Mouse (Mus musculus) forebrain, embryonic 13.5 days (tissue): ENCODE results near the gene Ror2. TPM values are rescaled to one million over a fixed set of nuclear protein-coding genes. Genes with fewer than 3 reads are reported as not detected.

Experiments
- ATAC-seq: fragments of 200-750 bp; cut with Nextera tagmentation; 2 replicates; pipeline ENCODE4 v1.8.0; 2017
- H3K27ac ChIP-seq: fragments of 300-500 bp; sonication (generic); 2 replicates; pipeline ENCODE4 v1.5.1; 2015; ENCODE audit warnings: inconsistent platforms, mild to moderate bottlenecking, moderate library complexity
- H3K27me3 ChIP-seq: fragments of 300-500 bp; sonication (generic); 2 replicates; pipeline ENCODE4 v1.6.1; 2015; ENCODE audit warnings: mild to moderate bottlenecking, inconsistent platforms
- H3K36me3 ChIP-seq: fragments of 300-500 bp; sonication (generic); 2 replicates; pipeline ENCODE4 v1.6.1; 2015; ENCODE audit warnings: mild to moderate bottlenecking, inconsistent platforms; ENCODE audit not compliant: poor library complexity, severe bottlenecking
- H3K4me1 ChIP-seq: fragments of 300-500 bp; sonication (generic); 2 replicates; pipeline ENCODE4 v1.6.1; 2015; ENCODE audit warnings: inconsistent platforms
- H3K4me2 ChIP-seq: fragments of 300-500 bp; sonication (generic); 2 replicates; pipeline ENCODE4 v1.6.1; 2015; ENCODE audit warnings: inconsistent platforms, mild to moderate bottlenecking, moderate library complexity
- H3K4me3 ChIP-seq: fragments of 300-500 bp; sonication (generic); 2 replicates; pipeline ENCODE4 v1.5.1; 2015; ENCODE audit warnings: mild to moderate bottlenecking, inconsistent platforms
- H3K9ac ChIP-seq: fragments of 300-500 bp; sonication (generic); 2 replicates; pipeline ENCODE4 v1.6.1; 2015; ENCODE audit warnings: mild to moderate bottlenecking, inconsistent platforms
- H3K9me3 ChIP-seq: fragments of 300-500 bp; sonication (generic); replicated peaks from 2 replicates; pipeline ENCODE4 v1.6.1; 2016; ENCODE audit warnings: inconsistent platforms
- WGBS: fragments of 180-500 bp; shearing (Covaris S2); methylation state at CpG from one replicate; pipeline ENCODE4 v1.1.7; 2015; 5-methylcytosine and 5-hydroxymethylcytosine counted together
- polyA plus RNA-seq: library from polyadenylated mRNA; unstranded; fragments of >200 nt; fragmentation: Nextera tagmentation; extraction: Ambion mirVana; gene quantifications from 2 replicates; pipeline ENCODE4 v1.2.1, GENCODE M21; 2015

Gene Ror2
- polyA plus RNA-seq, 1 experiment from 2014 or later: 5.8 TPM

- no peak for ATAC-seq
- no peaks in the 10 kb centered on the region for H3K4me1 ChIP-seq
- H3K9ac ChIP-seq: no peak overlapping the region
- no peaks in the 10 kb centered on the region for H3K9me3 ChIP-seq
- WGBS: 87% methylated on average over 22 of the region's 22 CpGs
- no peak overlapping the region for H3K27ac ChIP-seq
- H3K4me2 ChIP-seq: no peak overlapping the region
- no peaks in the 10 kb centered on the region for H3K27me3 ChIP-seq
- H3K4me3 ChIP-seq: no peak overlapping the region
- H3K36me3 ChIP-seq: no peaks in the 10 kb centered on the region
Measured at GRCm38 (mm10) chr13:53069076-53069690, 216.7 kb downstream of the Ror2 start.

GRCm38 (mm10) chr13:53068461-53068860 lies 217.5 kb downstream of the Ror2 start:
- no peak overlapping the region for H3K4me3 ChIP-seq
- no peaks in the 10 kb centered on the region for H3K9me3 ChIP-seq
- no peak overlapping the region for H3K9ac ChIP-seq
- H3K4me1 ChIP-seq: no peaks in the 10 kb centered on the region
- H3K27me3 ChIP-seq: no peaks in the 10 kb centered on the region
- 53% methylated on average over 8 of the region's 8 CpGs for WGBS
- no peaks in the 10 kb centered on the region for H3K36me3 ChIP-seq
- H3K27ac ChIP-seq: no peak overlapping the region
- H3K4me2 ChIP-seq: no peak overlapping the region
- no peak for ATAC-seq

GRCm38 (mm10) chr13:53067949-53068348 lies 218.0 kb downstream of the Ror2 start:
- no peak overlapping the region for H3K9ac ChIP-seq
- no peak overlapping the region for H3K27ac ChIP-seq
- H3K9me3 ChIP-seq: no peaks in the 10 kb centered on the region
- no peaks in the 10 kb centered on the region for H3K36me3 ChIP-seq
- H3K27me3 ChIP-seq: no peaks in the 10 kb centered on the region
- no peak for ATAC-seq
- 77% methylated on average over 11 of the region's 11 CpGs for WGBS
- H3K4me1 ChIP-seq: no peaks in the 10 kb centered on the region
- no peak overlapping the region for H3K4me3 ChIP-seq
- no peak overlapping the region for H3K4me2 ChIP-seq

- no peak for ATAC-seq
- Histone ChIP-seq H3K9me3 (no peaks in the 10 kb centered on the region), H3K27me3 (no peaks in the 10 kb centered on the region), H3K36me3 (no peaks in the 10 kb centered on the region), H3K4me2 (no peak overlapping the region), H3K4me1 (no peaks in the 10 kb centered on the region), H3K4me3 (no peak overlapping the region), H3K27ac (no peak overlapping the region), H3K9ac (no peak overlapping the region)
- WGBS: 82% methylated on average over 11 of the region's 11 CpGs
Measured at GRCm38 (mm10) chr13:53065122-53065521, 220.8 kb downstream of the Ror2 start.

GRCm38 (mm10) chr13:53064681-53065080 lies 221.2 kb downstream of the Ror2 start:
- no peaks in the 10 kb centered on the region for H3K4me1 ChIP-seq
- H3K9ac ChIP-seq: no peak overlapping the region
- no peaks in the 10 kb centered on the region for H3K9me3 ChIP-seq
- no peak overlapping the region for H3K4me2 ChIP-seq
- no peak overlapping the region for H3K4me3 ChIP-seq
- H3K27ac ChIP-seq: no peak overlapping the region
- H3K27me3 ChIP-seq: no peaks in the 10 kb centered on the region
- H3K36me3 ChIP-seq: no peaks in the 10 kb centered on the region
- WGBS: 92% methylated on average over 1 of the region's 1 CpGs
- no peak for ATAC-seq

Other genes starting within 250 kb of the Ror2 start
- gene Sptlc1, start 91.3 kb upstream of the Ror2 start, polyA plus RNA-seq: 28.0 and 30.0 TPM in 2 replicates
- gene Msx2, start 186.9 kb upstream of the Ror2 start, polyA plus RNA-seq: 1.2 and 1.8 TPM in 2 replicates